Mouse (Mus musculus): ENCODE results near the gene Nhlh2.

GRCm38 (mm10) chr3:101990995-101991516 lies 18.8 kb upstream of the Nhlh2 start:
- TF ChIP-seq CTCF (IDR thresholded peaks at IDR 0.05; ENCODE audit: low read depth, low read length) (no peak), GATA2 (IDR thresholded peaks at IDR 0.05; ENCODE audit: borderline replicate concordance, low read depth, low read length) (no peak), TAL1 (conservative IDR thresholded peaks at IDR 0.05; ENCODE audit: low read depth, low read length) (no peak)

Measured in G1E (cell line).